Mouse (Mus musculus): ENCODE results near the gene Fbxl16. TPM values are rescaled to one million over a fixed set of nuclear protein-coding genes. Genes with fewer than 3 reads are reported as not detected.

Fbxl16 gene
- total and polyA plus RNA-seq, 2 experiments = 0.33 TPM; not detected in 1

DNA sequence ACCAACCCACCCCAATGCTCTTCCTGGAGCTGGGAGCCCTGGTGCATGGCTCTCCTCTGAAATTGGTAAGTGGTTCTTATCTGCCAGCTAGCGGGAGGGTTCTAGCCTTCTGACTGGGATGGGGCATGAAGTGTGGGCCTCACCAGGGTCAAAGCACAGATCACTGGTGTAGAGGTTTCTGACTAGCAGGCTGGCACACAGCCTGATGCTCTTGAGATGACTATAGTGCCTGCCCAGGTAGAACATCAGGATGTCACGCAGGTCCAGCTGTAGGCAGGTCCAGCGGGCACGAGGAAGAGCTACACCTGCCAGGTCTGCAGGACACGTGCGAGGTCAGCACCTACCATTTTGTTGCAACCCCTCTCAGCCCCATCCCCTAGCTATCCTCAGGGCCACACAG lies 51.3 kb downstream of the Fbxl16 start:
- H3K9ac ChIP-seq (ENCODE audit: low read depth, low read length) = no peak overlapping the region
- TF ChIP-seq CTCF (IDR thresholded peaks at IDR 0.05; ENCODE audit: low read depth, low read length) = no peak
- no peak for TF ChIP-seq POLR2A (IDR thresholded peaks at IDR 0.05; ENCODE audit: extremely low read depth, insufficient read depth, low read length)
- H3K79me2 ChIP-seq (ENCODE audit: control insufficient read depth, insufficient read depth, low read length) = peaks cover 4% of the 10 kb centered on the region; the same call in 1 of the 2 replicates
- peaks cover 15% of the 10 kb centered on the region for H3K4me1 ChIP-seq (ENCODE audit: control insufficient read depth, insufficient read depth, low read length)
- WGBS = 92% methylated on average over 6 of the region's 6 CpGs
- no peaks in the 10 kb centered on the region for H3K36me3 ChIP-seq (ENCODE audit: control insufficient read depth, insufficient read depth, low read length)
- no peak for DNase-seq (ENCODE audit: extremely low read depth, low read depth, low spot score)
- no peak overlapping the region for H3K4me3 ChIP-seq (ENCODE audit: insufficient read depth, low read depth, low read length)
- H3K27me3 ChIP-seq (ENCODE audit: control insufficient read depth, insufficient read depth, low read length) = no peaks in the 10 kb centered on the region
- H3K27ac ChIP-seq (replicated peaks; ENCODE audit: insufficient read depth, low read depth, low read length) = no peak overlapping the region

- Histone ChIP-seq H3K27ac (replicated peaks; ENCODE audit: insufficient read depth, low read depth, low read length) (peak within 1 kb of the TSS; percentile 61), H3K9ac (ENCODE audit: low read depth, low read length) (peak within 1 kb of the TSS; percentile 82), H3K4me3 (ENCODE audit: insufficient read depth, low read depth, low read length) (peak within 1 kb of the TSS; percentile 71), H3K79me2 (ENCODE audit: control insufficient read depth, insufficient read depth, low read length) (peaks cover 10% of the 10 kb centered on the region; the same call in 1 of the 2 replicates), H3K36me3 (ENCODE audit: control insufficient read depth, insufficient read depth, low read length) (no peaks in the 10 kb centered on the region), H3K4me1 (ENCODE audit: control insufficient read depth, insufficient read depth, low read length) (peaks cover 22% of the 10 kb centered on the region), H3K27me3 (ENCODE audit: control insufficient read depth, insufficient read depth, low read length) (no peaks in the 10 kb centered on the region)
- 5% methylated on average over 65 of the region's 65 CpGs for WGBS
- DNase-seq (ENCODE audit: extremely low read depth, low read depth, low spot score) = peak; percentile 85
- TF ChIP-seq CTCF (IDR thresholded peaks at IDR 0.05; ENCODE audit: low read depth, low read length) (peak; percentile 42; the same call in 1 of the 2 replicates), POLR2A (IDR thresholded peaks at IDR 0.05; ENCODE audit: extremely low read depth, insufficient read depth, low read length) (peak; percentile 36; the same call in 1 of the 2 replicates)
Measured at GRCm38 (mm10) chr17:25860832-25861703, 52.2 kb downstream of the Fbxl16 start, which contains the start of gene Wdr90. Wdr90 (minus strand) TSS chr17:25861501.

DNA sequence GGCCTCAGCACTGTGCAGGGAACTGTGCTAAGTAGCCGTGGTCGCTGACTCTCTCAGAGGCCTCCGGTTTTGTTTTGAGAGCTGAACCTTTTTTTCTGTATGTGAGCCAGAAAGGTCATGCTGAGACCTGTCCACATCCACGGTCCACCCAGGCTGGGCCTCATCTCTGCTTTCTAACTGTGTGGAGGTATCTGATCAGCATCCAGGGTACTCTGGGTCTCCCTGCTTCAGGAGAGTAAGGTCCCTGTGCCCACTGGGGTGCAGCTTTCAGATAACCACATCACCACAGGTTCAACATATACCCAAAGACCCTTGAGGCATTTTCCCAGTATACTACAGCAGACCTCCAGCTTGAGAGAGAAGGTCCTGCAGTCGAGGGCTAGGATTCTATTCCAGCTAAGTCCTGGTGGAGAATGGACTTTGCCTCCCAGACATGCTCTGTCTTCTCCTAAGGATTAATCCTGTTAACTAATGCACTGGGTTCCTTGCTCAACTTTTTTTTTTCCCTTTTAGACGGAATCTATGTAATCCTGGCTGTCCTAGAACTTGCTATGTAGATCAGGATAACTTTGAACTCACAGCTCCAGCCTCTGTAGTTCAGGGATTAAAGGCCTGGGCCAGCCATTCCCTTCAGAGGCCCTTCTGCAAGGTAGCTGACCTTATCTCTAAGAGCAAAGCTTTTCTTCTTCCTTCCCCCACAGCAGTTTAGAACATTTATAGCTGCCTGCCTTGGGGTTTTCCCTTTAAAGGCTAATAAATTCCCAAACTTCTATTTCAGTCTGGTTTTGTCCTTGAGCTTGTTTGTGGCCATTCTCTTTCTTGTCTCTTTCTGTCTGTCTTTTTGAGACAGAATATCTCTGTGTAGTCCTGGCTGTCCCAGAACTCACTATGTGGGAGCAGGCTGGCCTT lies 53.1 kb downstream of the Fbxl16 start:
- H3K4me3 ChIP-seq (ENCODE audit: insufficient read depth, low read depth, low read length) = peak overlapping the region; percentile 71
- TF ChIP-seq POLR2A (IDR thresholded peaks at IDR 0.05; ENCODE audit: extremely low read depth, insufficient read depth, low read length) = no peak
- no peak for TF ChIP-seq CTCF (IDR thresholded peaks at IDR 0.05; ENCODE audit: low read depth, low read length)
- H3K36me3 ChIP-seq (ENCODE audit: control insufficient read depth, insufficient read depth, low read length) = no peaks in the 10 kb centered on the region
- peaks cover 17% of the 10 kb centered on the region; the same call in 1 of the 2 replicates for H3K79me2 ChIP-seq (ENCODE audit: control insufficient read depth, insufficient read depth, low read length)
- WGBS = 8% methylated on average over 6 of the region's 6 CpGs
- DNase-seq (ENCODE audit: extremely low read depth, low read depth, low spot score) = no peak
- H3K27ac ChIP-seq (replicated peaks; ENCODE audit: insufficient read depth, low read depth, low read length) = peak overlapping the region; percentile 61
- peaks cover 29% of the 10 kb centered on the region for H3K4me1 ChIP-seq (ENCODE audit: control insufficient read depth, insufficient read depth, low read length)
- no peaks in the 10 kb centered on the region for H3K27me3 ChIP-seq (ENCODE audit: control insufficient read depth, insufficient read depth, low read length)
- peak overlapping the region; percentile 82 for H3K9ac ChIP-seq (ENCODE audit: low read depth, low read length)

DNA sequence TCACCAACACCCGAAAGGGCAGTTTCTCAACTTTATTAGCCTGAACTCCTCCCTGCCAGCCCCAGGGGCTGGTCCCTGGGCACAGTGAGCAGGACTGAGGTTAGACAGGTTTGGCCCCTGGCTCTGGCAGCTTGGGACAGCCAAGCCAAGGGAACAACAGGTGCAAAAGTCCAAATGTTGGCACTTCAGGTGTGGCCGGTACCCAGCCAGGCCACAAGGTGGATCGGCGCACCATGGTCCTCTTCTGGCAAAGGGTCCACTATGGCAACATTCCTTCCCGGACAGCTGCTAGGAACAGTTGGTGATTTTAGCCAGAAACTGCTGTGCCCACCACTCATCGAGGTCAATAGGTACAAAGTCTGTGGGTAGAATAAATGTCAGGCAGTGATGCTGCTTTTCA lies 54.8 kb downstream of the Fbxl16 start:
- H3K27ac ChIP-seq (replicated peaks; ENCODE audit: insufficient read depth, low read depth, low read length) = peak overlapping the region; percentile 48; the same call in 1 of the 2 replicates
- DNase-seq (ENCODE audit: extremely low read depth, low read depth, low spot score) = peak; percentile 90
- no peak overlapping the region for H3K9ac ChIP-seq (ENCODE audit: low read depth, low read length)
- no peaks in the 10 kb centered on the region for H3K36me3 ChIP-seq (ENCODE audit: control insufficient read depth, insufficient read depth, low read length)
- H3K4me1 ChIP-seq (ENCODE audit: control insufficient read depth, insufficient read depth, low read length) = peaks cover 30% of the 10 kb centered on the region
- no peaks in the 10 kb centered on the region for H3K27me3 ChIP-seq (ENCODE audit: control insufficient read depth, insufficient read depth, low read length)
- 25% methylated on average over 6 of the region's 6 CpGs for WGBS
- peaks cover 21% of the 10 kb centered on the region; the same call in 1 of the 2 replicates for H3K79me2 ChIP-seq (ENCODE audit: control insufficient read depth, insufficient read depth, low read length)
- no peak overlapping the region for H3K4me3 ChIP-seq (ENCODE audit: insufficient read depth, low read depth, low read length)
- TF ChIP-seq CTCF (IDR thresholded peaks at IDR 0.05; ENCODE audit: low read depth, low read length) = peak; percentile 66
- TF ChIP-seq POLR2A (IDR thresholded peaks at IDR 0.05; ENCODE audit: extremely low read depth, insufficient read depth, low read length) = no peak

- H3K4me3 ChIP-seq (ENCODE audit: insufficient read depth, low read depth, low read length) = no peak overlapping the region
- H3K36me3 ChIP-seq (ENCODE audit: control insufficient read depth, insufficient read depth, low read length) = no peaks in the 10 kb centered on the region
- no peak overlapping the region; the same call in 1 of the 2 replicates for H3K9ac ChIP-seq (ENCODE audit: low read depth, low read length)
- TF ChIP-seq CTCF (IDR thresholded peaks at IDR 0.05; ENCODE audit: low read depth, low read length) (no peak), POLR2A (IDR thresholded peaks at IDR 0.05; ENCODE audit: extremely low read depth, insufficient read depth, low read length) (no peak)
- DNase-seq (ENCODE audit: extremely low read depth, low read depth, low spot score) = no peak
- H3K27ac ChIP-seq (replicated peaks; ENCODE audit: insufficient read depth, low read depth, low read length) = peak overlapping the region; percentile 48
- H3K79me2 ChIP-seq (ENCODE audit: control insufficient read depth, insufficient read depth, low read length) = peaks cover 21% of the 10 kb centered on the region; the same call in 1 of the 2 replicates
- 78% methylated on average over 14 of the region's 14 CpGs for WGBS
- peaks cover 34% of the 10 kb centered on the region for H3K4me1 ChIP-seq (ENCODE audit: control insufficient read depth, insufficient read depth, low read length)
- H3K27me3 ChIP-seq (ENCODE audit: control insufficient read depth, insufficient read depth, low read length) = no peaks in the 10 kb centered on the region
Measured at GRCm38 (mm10) chr17:25864311-25864710, 55.4 kb downstream of the Fbxl16 start.

All from liver, adult 2 months (tissue).